Mouse (Mus musculus) urinary bladder, postnatal 36 days (tissue): ENCODE data around the gene Tm9sf4.

Experiments
- DNase-seq, 2 experiments: peaks; one replicate each; pipeline ENCODE4 v3.0.0; 2022; ENCODE audit warnings: low spot score in 2 of 2, mixed read lengths in 1 of 2

Tm9sf4 gene

GRCm38 (mm10) chr2:153157270-153157669, 3.8 kb upstream of the Tm9sf4 start:
- DNase-seq: no peak

- DNase-seq: no peak
These were observed 970 bp upstream of the Tm9sf4 start for GRCm38 (mm10) chr2:153160133-153160532.

DNA sequence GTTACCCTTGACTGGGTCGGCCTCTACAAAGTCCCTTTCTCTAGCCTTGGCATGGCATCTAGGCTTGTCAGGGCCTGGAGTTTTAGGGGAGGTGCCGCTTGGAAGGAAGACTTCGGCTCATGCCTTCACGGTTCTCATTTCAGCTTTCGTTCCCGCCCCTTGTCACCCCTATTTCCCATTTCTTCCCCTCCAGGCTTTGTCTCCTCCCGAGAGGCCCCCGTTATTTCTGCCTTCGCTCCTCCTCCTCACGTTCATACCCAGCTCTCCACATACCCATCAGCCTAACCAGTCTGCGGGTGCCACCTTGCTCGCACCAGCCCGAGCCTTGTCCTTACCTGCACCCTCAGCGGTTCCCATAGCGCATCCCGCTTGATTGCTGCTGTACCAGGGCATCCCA, 579 bp downstream of the Tm9sf4 start:
- no peak for DNase-seq

GRCm38 (mm10) chr2:153167136-153167535, 6.0 kb downstream of the Tm9sf4 start:
- no peak for DNase-seq

- no peak for DNase-seq
These were observed 7.2 kb downstream of the Tm9sf4 start for GRCm38 (mm10) chr2:153168134-153168820.

- DNase-seq: no peak
These were observed 9.6 kb downstream of the Tm9sf4 start for GRCm38 (mm10) chr2:153170490-153171224.

- DNase-seq: no peak
These were observed 10.9 kb downstream of the Tm9sf4 start for GRCm38 (mm10) chr2:153171966-153172365.

DNA sequence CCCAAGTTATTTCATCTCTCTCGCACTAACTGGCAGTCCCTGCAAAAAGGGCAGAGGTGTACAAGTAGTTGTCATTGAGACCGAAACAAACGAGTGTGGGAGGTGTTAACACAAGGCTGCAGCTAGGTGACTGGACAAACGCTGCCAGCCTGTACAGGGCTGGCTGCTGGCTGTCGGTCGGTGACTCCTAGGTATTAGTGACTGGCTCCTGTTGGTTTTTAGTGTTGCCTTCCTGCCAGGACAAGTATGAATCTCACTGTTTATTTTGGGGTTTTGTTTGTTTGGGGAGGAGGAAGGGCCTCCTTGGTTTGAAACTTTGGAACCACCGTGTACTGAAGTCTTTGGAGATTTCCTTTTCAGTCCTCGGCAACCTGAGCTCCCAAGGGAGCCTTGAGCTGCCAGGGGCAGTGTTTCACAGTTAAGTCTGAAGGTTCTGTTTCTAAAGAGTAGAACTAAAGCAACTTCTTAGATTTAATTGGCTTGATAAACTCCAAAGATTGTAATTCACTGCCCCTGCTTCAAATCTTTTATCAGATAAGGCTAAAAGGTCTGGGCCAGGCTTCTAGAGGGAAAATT, 15.0 kb downstream of the Tm9sf4 start:
- peak in 1 of 2 experiments; percentile 16 for DNase-seq

DNA sequence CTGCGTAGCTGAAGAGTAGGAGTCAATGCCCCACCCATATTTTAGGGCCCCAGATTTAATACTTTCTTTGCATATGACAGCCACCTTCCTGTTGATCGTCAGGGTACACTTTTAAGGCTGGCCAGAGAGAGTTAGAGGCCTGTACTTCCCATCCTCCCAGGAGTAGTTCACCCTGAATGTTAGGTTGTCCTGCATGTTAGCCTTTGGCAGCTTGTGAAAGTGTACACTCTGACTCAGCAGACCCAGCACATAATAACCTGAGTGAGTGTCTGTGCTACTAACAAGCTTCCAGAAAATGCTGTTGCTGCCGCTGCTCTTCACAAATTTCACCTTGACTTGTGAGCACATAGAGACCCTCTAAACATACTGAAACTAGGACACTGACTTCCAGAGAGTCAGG, 16.1 kb downstream of the Tm9sf4 start:
- no peak for DNase-seq

DNA sequence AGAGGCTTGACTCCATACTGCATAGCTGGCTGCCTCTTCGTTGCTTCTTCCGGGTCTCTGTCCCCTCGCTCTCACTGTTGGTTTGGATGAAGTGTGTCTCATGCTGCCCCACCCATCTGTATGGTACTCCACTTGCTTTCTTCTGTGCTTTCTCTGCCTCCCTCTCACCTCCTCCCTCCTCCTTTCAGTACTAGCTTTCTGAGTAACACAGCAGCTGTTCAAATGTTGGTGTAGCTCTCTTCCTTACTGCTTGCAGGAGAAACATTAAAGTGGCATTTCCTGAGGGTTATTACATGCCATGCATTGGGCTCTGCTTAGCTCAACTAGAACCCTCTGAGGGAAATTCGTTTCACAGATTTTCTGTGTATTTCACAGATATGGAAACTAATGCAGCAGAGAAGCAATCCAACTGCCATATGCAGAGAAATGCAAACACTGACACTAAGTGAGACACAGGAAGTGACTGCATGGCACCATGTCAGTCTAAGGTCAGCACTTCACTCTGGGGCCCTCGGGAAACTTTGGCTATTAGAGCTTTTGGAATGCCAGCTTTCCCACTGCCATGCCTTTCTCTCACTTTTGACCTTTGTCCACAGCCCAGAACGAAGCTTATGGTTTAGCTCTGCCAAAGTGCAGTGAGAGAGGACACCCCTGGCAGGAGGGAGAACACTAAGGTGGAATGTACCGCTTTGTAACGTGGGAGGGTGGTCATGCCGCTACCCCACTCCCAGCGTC, 18.2 kb downstream of the Tm9sf4 start:
- DNase-seq: no peak

- no peak for DNase-seq
These were observed 18.9 kb downstream of the Tm9sf4 start for GRCm38 (mm10) chr2:153179961-153180360.

DNA sequence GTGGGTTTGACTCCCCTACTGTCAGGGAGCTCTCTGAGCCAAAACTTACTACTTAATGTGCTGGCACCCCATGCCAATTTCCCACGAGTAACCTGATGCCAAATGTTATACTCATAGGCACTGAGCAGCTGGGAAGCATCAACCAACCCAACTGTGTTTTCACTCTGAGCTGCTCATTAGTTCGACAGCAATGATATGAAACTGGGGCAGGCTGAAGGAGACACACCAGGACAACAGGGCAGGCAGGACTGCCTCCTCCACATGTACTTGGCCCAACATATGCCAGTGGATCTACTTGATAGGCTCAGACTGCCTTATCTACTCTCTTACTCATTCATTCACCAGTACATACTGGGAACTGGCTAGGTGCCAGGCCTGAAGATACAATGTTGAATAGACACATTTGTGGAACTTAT, 25.1 kb downstream of the Tm9sf4 start:
- DNase-seq: no peak

GRCm38 (mm10) chr2:153187848-153188247, 26.7 kb downstream of the Tm9sf4 start:
- no peak for DNase-seq

GRCm38 (mm10) chr2:153191242-153191641, 30.1 kb downstream of the Tm9sf4 start:
- no peak for DNase-seq

GRCm38 (mm10) chr2:153194255-153194654, 33.2 kb downstream of the Tm9sf4 start:
- no peak for DNase-seq

DNA sequence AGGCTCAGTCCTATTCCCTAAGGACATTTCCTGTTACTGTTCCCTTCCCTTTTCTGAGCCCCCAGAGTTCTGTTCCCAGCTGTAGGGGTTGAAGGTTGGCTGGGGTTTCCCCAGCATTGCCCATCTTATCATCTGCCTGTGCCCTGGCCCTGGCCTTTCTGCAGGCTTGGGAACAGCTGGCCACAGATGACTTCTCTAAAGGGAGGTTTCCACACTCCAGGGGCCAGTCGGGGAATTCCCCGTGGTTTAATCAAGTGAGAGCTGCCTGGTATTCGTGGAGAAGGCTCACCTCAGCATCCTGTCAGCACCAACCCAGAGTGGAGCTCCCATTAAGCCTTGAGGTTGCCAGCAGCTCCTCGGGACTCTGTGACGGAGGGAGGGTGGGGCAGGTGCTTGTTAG, 37.4 kb downstream of the Tm9sf4 start:
- DNase-seq: no peak

DNA sequence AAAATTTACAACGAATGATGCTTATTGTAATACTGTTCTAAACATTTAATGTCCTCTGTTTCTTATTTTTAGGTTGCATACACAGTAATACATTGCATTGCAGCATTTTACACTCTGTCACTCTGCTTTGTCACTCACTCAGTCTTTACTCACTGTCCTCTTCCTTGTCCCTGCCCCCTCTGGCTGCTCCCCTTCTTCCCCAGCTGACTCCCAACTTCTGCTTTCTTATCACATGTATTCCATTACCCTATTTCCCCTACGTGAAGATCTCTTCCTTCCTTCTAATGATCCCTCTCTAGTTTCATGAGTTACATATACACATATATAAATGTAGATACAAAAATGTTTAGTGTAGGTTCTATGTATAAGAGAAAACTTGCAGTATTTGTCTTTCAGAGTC, 38.0 kb downstream of the Tm9sf4 start:
- DNase-seq: no peak

DNA sequence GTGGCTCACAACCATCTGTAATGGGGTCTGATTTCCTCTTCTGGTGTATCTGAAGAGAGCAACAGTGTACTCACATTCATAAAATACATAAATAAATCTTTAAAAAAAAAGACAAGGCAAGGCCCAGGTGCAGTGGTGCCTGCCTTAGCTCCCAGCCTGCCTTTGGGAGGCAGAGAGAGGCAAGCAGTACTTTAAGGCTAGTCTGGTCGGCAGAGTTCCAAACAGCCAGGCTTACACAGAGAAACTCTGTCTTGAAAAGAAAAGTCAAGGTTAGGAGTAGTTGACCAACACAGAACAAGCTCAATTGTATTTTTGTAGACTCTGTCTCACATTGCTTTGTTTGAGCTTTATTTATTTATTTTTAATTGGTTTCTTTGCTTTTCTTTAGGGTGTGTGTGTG, 41.7 kb downstream of the Tm9sf4 start:
- DNase-seq: no peak

DNA sequence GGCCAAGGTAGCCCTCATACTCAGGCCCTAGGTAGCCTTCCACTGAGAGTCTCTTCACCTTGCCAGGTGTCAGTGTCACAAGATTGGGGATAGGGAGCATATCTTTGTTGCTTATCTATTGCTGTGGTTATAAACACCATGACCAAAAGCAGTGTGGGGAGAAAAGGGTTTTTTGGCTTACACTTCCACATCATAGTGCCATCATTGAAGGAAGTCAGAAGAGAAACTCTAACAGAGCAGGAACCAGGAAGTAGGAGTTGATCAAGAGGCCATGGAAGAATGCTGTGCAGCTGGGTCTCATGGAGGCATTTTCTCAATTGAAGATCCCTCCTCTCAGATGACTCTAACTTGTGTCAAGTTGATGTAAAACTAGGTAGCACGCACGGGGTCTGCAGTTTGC, 47.0 kb downstream of the Tm9sf4 start:
- DNase-seq: no peak

DNA sequence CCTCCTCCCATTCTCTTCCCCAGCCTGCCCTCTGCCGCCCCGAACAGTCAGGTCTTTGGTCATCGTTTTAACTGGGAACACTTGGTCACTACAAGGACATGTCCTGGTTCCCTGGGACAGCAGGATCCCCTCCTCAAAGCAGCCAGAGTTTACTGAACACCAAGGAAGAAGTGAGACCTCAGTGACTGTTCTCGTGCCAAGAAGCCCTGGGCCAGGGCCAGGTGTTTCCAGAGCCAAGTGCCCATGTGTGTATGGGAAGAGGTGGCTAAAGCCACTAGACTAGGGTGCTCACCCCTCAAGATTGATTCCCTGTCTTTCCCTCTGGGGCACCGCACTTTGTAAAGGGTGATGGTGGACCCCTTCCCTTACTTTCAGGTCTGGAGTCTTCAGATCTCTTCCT, 48.2 kb downstream of the Tm9sf4 start:
- DNase-seq: no peak

DNA sequence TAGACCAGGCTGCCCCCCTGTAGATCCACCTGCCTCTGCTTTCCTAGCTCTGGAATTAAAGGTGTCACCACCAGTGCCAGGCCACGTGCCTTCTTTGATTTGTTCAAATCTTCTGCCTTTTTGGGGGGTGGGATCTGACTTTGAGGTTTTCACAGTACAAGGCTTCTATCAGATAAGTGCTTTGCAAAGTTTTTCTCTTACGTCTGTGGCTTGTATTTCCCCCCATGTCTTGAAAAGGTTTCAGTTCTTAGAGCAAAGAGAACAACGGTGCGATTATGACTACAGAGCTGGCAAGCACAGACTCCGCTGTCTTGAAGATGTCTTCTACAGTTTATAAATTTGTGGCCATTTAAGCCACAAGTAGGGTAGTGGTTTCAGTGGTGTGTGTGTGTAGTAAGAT, 50.3 kb downstream of the Tm9sf4 start:
- DNase-seq: no peak

DNA sequence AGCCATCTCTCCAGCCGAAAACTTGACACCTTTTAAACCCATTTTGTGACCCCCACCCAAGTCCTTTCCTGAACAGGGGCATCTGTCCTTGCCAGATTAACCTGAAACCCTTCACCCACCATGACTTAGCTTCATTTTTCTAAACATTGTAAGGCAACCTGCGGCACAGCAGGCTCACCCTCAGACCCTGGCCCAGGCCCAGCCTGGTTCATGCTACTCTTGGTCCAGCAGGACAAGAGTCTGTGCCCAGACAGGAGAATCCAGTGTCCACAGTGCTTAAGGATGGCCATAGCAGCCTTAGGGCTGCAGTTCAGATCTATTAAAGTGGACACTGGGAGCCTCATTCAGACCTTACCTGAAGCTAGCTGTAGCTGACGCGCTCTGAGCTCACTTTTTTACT, 52.2 kb downstream of the Tm9sf4 start:
- no peak for DNase-seq
